Mouse (Mus musculus): ENCODE measurements at regions not wholly inside any gene's neighbourhood (a gene's known extent, or its start where the extent isn't known, plus 50 kb on each side); places are given as distances from the start of the nearest gene placed in this dataset.

DNA sequence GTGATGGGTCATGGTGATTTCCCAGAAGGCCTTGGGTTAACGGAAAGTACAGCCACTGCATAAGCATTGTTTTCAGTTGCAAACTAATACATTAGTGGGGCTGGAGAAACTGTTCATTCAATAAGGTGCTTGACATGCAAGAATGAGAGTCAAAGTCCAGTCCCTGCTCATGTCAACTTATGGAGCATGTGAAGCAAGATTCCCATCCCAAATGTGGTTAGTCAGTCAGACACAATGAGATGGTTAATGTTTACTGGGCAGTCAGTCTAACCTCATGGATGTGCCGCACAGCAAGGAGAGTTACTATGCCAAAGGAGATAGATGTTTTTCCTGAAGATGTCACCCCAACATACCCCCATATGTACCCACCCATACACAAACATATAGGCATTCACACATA is 993.8 kb upstream of the Jmjd1c start:
- TF ChIP-seq CTCF (conservative IDR thresholded peaks at IDR 0.05; ENCODE audit: insufficient read depth, insufficient read length, low read depth, low read length), result no peak
- TF ChIP-seq POLR2A (IDR thresholded peaks at IDR 0.05; ENCODE audit: low read depth, low read length), result no peak

All from kidney, adult 2 months (tissue).